Mouse (Mus musculus) hindbrain, embryonic 14.5 days (tissue): ENCODE measurements around the gene Dpp10. TPM values are rescaled to one million over a fixed set of nuclear protein-coding genes. Genes with fewer than 3 reads are reported as not detected.

Source experiments
- ATAC-seq: fragments of 200-750 bp; cut with Nextera tagmentation; 2 replicates; pipeline ENCODE4 v1.8.0; 2017; ENCODE audit warnings: moderate number of reproducible peaks, mild to moderate bottlenecking, moderate TSS enrichment, moderate library complexity; ENCODE audit not compliant: low FRiP score
- DNase-seq: peaks from one replicate; pipeline ENCODE4 v3.0.0-alpha.2; 2015; ENCODE audit warnings: low spot score
- H3K27ac ChIP-seq: fragments of 300-500 bp; sonication (generic); 2 replicates; pipeline ENCODE4 v1.5.1; 2014; ENCODE audit warnings: mild to moderate bottlenecking, moderate library complexity
- H3K27me3 ChIP-seq: fragments of 300-500 bp; sonication (generic); 2 replicates; pipeline ENCODE4 v1.6.1; 2014; ENCODE audit warnings: mild to moderate bottlenecking, low read length, mixed read lengths; ENCODE audit not compliant: control insufficient read depth, insufficient read depth
- H3K36me3 ChIP-seq: fragments of 300-500 bp; sonication (generic); replicated peaks from 2 replicates; pipeline ENCODE4 v1.6.1; 2014; ENCODE audit not compliant: control insufficient read depth, insufficient read depth
- H3K4me1 ChIP-seq: fragments of 300-500 bp; sonication (generic); replicated peaks from 2 replicates; pipeline ENCODE4 v1.6.1; 2014; ENCODE audit warnings: antibody characterized with exemption, low read length, mixed read lengths; ENCODE audit not compliant: control insufficient read depth, insufficient read depth
- H3K4me2 ChIP-seq: fragments of 300-500 bp; sonication (generic); replicated peaks from 2 replicates; pipeline ENCODE4 v1.6.1; 2014; ENCODE audit warnings: mild to moderate bottlenecking, moderate library complexity
- H3K4me3 ChIP-seq: fragments of 300-500 bp; sonication (generic); replicated peaks from 2 replicates; pipeline ENCODE4 v1.5.1; 2014; ENCODE audit warnings: mild to moderate bottlenecking, low read length
- H3K9ac ChIP-seq: fragments of 300-500 bp; sonication (generic); 2 replicates; pipeline ENCODE4 v1.6.1; 2014
- H3K9me3 ChIP-seq: fragments of 300-500 bp; sonication (generic); 2 replicates; pipeline ENCODE4 v1.6.1; 2016; ENCODE audit warnings: low read length; ENCODE audit not compliant: control insufficient read depth
- WGBS: fragments of 180-500 bp; shearing (Covaris S2); extraction: QIAGEN DNeasy Blood & Tissue Kit; methylation state at CpG from one replicate; pipeline ENCODE4 v1.1.7; 2014; 5-methylcytosine and 5-hydroxymethylcytosine counted together
- polyA plus RNA-seq: library from polyadenylated mRNA; unstranded; fragments of >200 nt; fragmentation: Nextera tagmentation; extraction: Ambion mirVana; gene quantifications from 2 replicates; pipeline ENCODE4 v1.2.1, GENCODE M21; 2014

Dpp10 gene
- polyA plus RNA-seq, 1 experiment from 2014 or later = 32.9 TPM

GRCm38 (mm10) chr1:124002797-124003196 lies 42.6 kb downstream of the Dpp10 start:
- Histone ChIP-seq H3K4me1 (no peaks in the 10 kb centered on the region), H3K4me2 (no peak overlapping the region), H3K27me3 (no peaks in the 10 kb centered on the region), H3K9ac (no peak overlapping the region), H3K9me3 (no peaks in the 10 kb centered on the region), H3K4me3 (no peak overlapping the region), H3K27ac (no peak overlapping the region), H3K36me3 (no peaks in the 10 kb centered on the region)
- ATAC-seq = no peak
- WGBS = 81% methylated on average over 6 of the region's 6 CpGs
- no peak for DNase-seq

GRCm38 (mm10) chr1:123995780-123996179 lies 49.6 kb downstream of the Dpp10 start:
- no peaks in the 10 kb centered on the region for H3K4me1 ChIP-seq
- ATAC-seq (no peak), DNase-seq (no peak)
- no peaks in the 10 kb centered on the region for H3K36me3 ChIP-seq
- WGBS = 65% methylated on average over 3 of the region's 3 CpGs
- no peaks in the 10 kb centered on the region for H3K9me3 ChIP-seq
- H3K27me3 ChIP-seq = no peaks in the 10 kb centered on the region
- no peak overlapping the region for H3K27ac ChIP-seq
- no peak overlapping the region for H3K4me2 ChIP-seq
- no peak overlapping the region for H3K9ac ChIP-seq
- no peak overlapping the region for H3K4me3 ChIP-seq

GRCm38 (mm10) chr1:123985324-123986024 lies 59.9 kb downstream of the Dpp10 start:
- H3K9me3 ChIP-seq = no peaks in the 10 kb centered on the region
- no peak overlapping the region for H3K4me2 ChIP-seq
- H3K9ac ChIP-seq = no peak overlapping the region
- no peak overlapping the region for H3K27ac ChIP-seq
- no peak overlapping the region for H3K4me3 ChIP-seq
- H3K27me3 ChIP-seq = no peaks in the 10 kb centered on the region
- 96% methylated on average over 2 of the region's 2 CpGs for WGBS
- no peak for DNase-seq
- ATAC-seq = no peak
- H3K4me1 ChIP-seq = no peaks in the 10 kb centered on the region
- no peaks in the 10 kb centered on the region for H3K36me3 ChIP-seq

DNA sequence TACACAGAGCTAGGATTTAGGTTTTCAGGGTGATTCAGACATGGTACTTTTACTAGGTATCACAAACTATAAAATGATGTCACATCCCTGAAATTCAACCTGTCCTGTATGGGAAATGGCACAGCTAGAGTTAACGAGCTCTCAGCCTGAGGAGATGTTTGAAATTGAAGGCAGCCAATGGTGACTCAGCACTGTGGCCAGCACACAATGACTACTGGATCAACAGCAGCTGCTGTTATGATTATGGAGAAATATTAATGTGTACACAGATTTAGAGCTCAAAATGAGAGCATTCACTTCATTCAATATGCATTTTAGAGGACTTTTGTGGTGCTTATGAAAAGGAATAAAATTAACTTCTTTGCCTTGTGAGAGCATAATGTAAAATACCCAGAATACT lies 66.8 kb downstream of the Dpp10 start:
- Histone ChIP-seq H3K4me1 (no peaks in the 10 kb centered on the region), H3K27ac (no peak overlapping the region), H3K27me3 (no peaks in the 10 kb centered on the region), H3K4me2 (no peak overlapping the region), H3K9ac (no peak overlapping the region), H3K4me3 (no peak overlapping the region), H3K36me3 (no peaks in the 10 kb centered on the region), H3K9me3 (no peaks in the 10 kb centered on the region)
- ATAC-seq = no peak
- no peak for DNase-seq
- 61% methylated on average over 1 of the region's 1 CpGs for WGBS

- DNase-seq (no peak), ATAC-seq (no peak)
- H3K9ac ChIP-seq = no peak overlapping the region
- H3K36me3 ChIP-seq = no peaks in the 10 kb centered on the region
- no peak overlapping the region for H3K4me2 ChIP-seq
- no peak overlapping the region for H3K4me3 ChIP-seq
- H3K9me3 ChIP-seq = no peaks in the 10 kb centered on the region
- no peaks in the 10 kb centered on the region for H3K27me3 ChIP-seq
- no peaks in the 10 kb centered on the region for H3K4me1 ChIP-seq
- H3K27ac ChIP-seq = no peak overlapping the region
- WGBS = 28% methylated on average over 3 of the region's 3 CpGs
These were observed 70.7 kb downstream of the Dpp10 start for GRCm38 (mm10) chr1:123974621-123975020.

DNA sequence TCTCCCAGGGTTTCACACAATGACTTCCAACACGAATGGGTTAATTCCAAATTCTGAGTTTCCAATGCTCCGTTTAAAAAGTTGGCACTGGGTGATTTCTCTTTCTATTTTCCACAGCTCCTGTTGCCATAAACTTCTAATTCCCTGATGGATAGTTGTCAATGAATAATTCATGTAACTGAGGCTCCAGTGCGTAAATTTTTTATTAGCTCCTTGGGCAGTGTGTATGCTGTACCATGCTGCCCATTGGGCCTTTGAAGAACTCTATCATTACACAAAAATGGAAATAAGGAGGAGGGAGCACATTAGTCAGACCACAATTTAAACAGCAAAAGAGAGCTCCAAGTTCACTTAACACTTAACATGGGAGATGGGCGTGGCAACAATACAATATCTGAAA lies 99.2 kb downstream of the Dpp10 start:
- DNase-seq (no peak), ATAC-seq (no peak)
- H3K36me3 ChIP-seq = no peaks in the 10 kb centered on the region
- no peaks in the 10 kb centered on the region for H3K27me3 ChIP-seq
- no peak overlapping the region for H3K4me3 ChIP-seq
- no peak overlapping the region for H3K4me2 ChIP-seq
- no peaks in the 10 kb centered on the region for H3K4me1 ChIP-seq
- 57% methylated on average over 4 of the region's 4 CpGs for WGBS
- H3K27ac ChIP-seq = no peak overlapping the region
- no peak overlapping the region for H3K9ac ChIP-seq
- no peaks in the 10 kb centered on the region for H3K9me3 ChIP-seq

DNA sequence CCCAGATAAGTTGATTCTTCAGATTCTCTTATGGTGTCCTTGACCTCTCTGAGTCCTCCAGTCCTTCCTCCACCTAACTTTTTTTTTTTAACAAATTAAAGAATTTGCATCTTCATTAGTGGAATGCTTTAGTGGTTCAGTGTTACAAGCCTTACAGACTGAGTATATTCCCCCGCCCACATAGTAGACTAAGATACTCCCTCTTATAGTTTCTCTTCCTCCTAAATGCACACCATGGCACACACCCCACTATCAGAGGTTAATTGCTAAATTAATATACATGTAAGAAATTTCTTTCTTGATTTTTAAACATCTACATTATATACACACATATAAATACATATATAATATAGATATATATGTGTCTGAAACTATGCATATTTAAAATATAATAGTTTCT lies 104.5 kb downstream of the Dpp10 start:
- H3K4me1 ChIP-seq = no peaks in the 10 kb centered on the region
- ATAC-seq (no peak), DNase-seq (no peak)
- H3K36me3 ChIP-seq = no peaks in the 10 kb centered on the region
- no peak overlapping the region for H3K4me3 ChIP-seq
- H3K27ac ChIP-seq = no peak overlapping the region
- no peaks in the 10 kb centered on the region for H3K9me3 ChIP-seq
- whole genome bisulfite sequencing = 97% methylated on average over 1 of the region's 1 CpGs
- no peaks in the 10 kb centered on the region for H3K27me3 ChIP-seq
- H3K4me2 ChIP-seq = no peak overlapping the region
- H3K9ac ChIP-seq = no peak overlapping the region

GRCm38 (mm10) chr1:123933812-123934727 lies 111.3 kb downstream of the Dpp10 start:
- no peak overlapping the region for H3K27ac ChIP-seq
- DNase-seq (no peak), ATAC-seq (no peak)
- H3K9me3 ChIP-seq = no peaks in the 10 kb centered on the region
- no peaks in the 10 kb centered on the region for H3K4me1 ChIP-seq
- H3K36me3 ChIP-seq = no peaks in the 10 kb centered on the region
- WGBS = 73% methylated on average over 7 of the region's 7 CpGs
- H3K4me3 ChIP-seq = no peak overlapping the region
- H3K9ac ChIP-seq = no peak overlapping the region
- no peak overlapping the region for H3K4me2 ChIP-seq
- no peaks in the 10 kb centered on the region for H3K27me3 ChIP-seq

GRCm38 (mm10) chr1:123928003-123928370 lies 117.4 kb downstream of the Dpp10 start:
- no peak overlapping the region for H3K4me2 ChIP-seq
- ATAC-seq (no peak), DNase-seq (no peak)
- no peak overlapping the region for H3K9ac ChIP-seq
- 75% methylated on average over 3 of the region's 3 CpGs for WGBS
- no peaks in the 10 kb centered on the region for H3K9me3 ChIP-seq
- peaks cover 4% of the 10 kb centered on the region for H3K4me1 ChIP-seq
- H3K4me3 ChIP-seq = no peak overlapping the region
- H3K27ac ChIP-seq = no peak overlapping the region
- H3K36me3 ChIP-seq = no peaks in the 10 kb centered on the region
- H3K27me3 ChIP-seq = no peaks in the 10 kb centered on the region
